Mouse (Mus musculus) neutrophil, adult 5-6 weeks (primary cell): ENCODE results near the gene Zfp740. TPM values are rescaled to one million over a fixed set of nuclear protein-coding genes. Genes with fewer than 3 reads are reported as not detected.
A peak's percentile ranks its signal among the peaks of the same experiment; 100 is the strongest.

ENCODE experiments used
- ATAC-seq: fragments of 151-379, 151-347 bp; 2 replicates; pipeline ENCODE4 v1.8.0; 2017; ENCODE audit warnings: mild to moderate bottlenecking, moderate TSS enrichment; ENCODE audit not compliant: insufficient number of reproducible peaks, poor library complexity, low FRiP score, severe bottlenecking; ENCODE audit errors: extremely low read depth
- total RNA-seq: library from RNA; stranded (forward); fragments of 200-1000 nt; gene quantifications from 2 replicates; pipeline ENCODE4 v1.2.3, GENCODE M21; 2017

The Zfp740 gene
- total RNA-seq, 1 experiment from 2014 or later: 118 TPM

- no peak for ATAC-seq
Observed at GRCm38 (mm10) chr15:102188883-102189282, 14.2 kb upstream of the Zfp740 start.

- ATAC-seq: no peak
Observed at GRCm38 (mm10) chr15:102191699-102192098, 11.3 kb upstream of the Zfp740 start.

GRCm38 (mm10) chr15:102192271-102192812, 10.7 kb upstream of the Zfp740 start:
- peak; percentile 32; the same call in 1 of the 2 replicates for ATAC-seq

DNA sequence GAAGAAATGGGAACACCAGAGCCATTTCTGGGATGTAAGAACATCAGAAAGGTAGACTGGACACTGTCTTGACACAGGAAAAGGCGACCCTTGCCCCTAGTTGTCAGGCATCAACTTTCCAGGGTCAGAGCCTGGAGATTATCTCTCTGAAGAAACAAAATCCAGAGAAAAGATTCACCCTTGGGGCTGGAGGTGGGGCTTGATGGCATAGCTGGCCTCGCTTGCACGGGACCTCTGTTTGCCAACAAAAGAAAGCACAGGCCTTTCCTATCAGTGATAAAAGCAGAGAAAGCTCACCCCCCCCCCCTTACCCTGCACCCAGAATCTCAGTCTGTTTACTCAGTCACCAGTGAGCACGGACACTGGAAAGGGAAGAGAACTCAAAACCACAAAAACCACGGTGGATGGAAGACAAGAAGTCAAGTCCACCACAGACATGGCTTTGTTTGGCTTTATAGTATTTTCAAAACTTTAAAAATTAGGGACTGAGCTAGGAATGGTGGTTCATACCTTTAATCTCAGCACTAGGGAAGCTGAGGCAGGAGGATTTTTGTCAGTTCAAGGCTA, 10.1 kb upstream of the Zfp740 start:
- ATAC-seq: no peak

DNA sequence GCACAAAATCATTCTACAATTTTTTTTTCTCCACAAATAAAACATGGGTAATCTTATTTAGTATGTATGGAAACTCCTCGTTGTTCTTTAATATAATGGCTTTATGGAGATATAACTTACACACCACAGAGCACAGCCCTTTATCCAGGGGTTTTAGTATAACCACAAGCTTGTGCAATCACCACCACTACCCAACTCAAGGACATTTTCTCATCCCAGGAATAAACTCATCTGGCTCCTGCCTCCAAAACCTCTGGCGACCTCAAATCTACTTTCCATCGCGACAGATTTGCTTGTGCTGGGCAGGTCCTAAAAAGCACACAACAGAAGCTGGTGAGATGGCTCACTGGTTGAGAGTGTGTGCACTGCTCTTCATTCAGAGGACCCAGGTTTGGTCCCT, 9.4 kb upstream of the Zfp740 start:
- ATAC-seq: no peak

DNA sequence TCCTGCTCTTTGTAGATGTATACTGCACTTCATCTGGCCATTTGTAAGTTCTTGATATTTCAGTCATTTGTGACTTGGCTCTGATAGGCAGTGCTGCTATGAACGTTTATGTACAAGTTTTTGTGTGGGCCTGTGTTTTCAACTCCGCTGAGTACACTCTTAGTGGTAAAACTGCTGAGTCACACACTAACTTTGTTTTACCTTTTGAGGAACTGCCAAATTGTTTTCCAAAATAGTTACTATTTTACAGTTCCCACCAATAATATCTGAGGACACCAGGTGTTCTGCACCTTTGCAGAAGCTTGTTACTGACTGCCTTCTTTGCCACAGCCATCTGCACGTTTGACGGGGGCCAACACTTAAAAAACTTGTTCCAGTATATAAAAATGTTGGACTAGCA, 8.6 kb upstream of the Zfp740 start:
- ATAC-seq: no peak

DNA sequence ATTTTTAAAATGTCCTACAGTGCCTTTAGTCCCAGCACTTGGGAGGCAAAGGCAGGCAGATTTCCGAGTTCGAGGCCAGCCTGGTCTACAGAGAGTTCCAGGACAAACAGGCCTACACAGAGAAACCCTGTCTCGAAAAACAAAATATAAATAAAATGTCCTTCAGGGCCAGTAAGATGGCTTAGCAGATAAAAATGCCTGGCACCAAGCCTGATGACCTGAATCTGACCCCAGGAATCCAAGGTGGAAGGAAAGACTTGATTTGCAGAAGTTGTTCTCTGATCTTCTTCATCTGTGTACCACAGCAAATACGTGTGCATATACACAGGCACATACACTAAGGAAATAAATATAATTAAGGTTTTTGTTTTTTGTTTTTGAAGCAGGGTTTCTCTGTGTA, 7.7 kb upstream of the Zfp740 start:
- no peak for ATAC-seq

DNA sequence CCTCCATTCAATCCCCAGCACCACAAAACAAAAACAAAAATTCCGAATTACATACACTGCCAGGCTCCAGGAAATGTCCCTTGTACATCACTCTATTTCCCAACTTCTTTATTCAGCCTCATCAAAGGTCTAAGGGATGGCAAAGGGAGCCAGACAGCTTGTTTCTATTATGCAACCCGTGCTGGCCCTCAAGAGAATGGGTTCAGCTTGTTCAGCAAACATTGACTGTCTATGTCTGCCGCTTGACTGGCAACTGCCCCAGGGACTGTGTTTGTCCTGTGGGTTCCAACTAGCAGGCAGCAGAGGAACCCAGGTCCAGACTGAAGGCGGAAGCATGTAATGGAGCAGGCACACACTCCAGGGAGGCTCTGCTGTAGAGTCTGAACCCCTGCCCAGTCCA, 4.2 kb upstream of the Zfp740 start:
- ATAC-seq: no peak

GRCm38 (mm10) chr15:102203835-102204381, 859 bp downstream of the Zfp740 start:
- ATAC-seq: peak; percentile 17; the same call in 1 of the 2 replicates

DNA sequence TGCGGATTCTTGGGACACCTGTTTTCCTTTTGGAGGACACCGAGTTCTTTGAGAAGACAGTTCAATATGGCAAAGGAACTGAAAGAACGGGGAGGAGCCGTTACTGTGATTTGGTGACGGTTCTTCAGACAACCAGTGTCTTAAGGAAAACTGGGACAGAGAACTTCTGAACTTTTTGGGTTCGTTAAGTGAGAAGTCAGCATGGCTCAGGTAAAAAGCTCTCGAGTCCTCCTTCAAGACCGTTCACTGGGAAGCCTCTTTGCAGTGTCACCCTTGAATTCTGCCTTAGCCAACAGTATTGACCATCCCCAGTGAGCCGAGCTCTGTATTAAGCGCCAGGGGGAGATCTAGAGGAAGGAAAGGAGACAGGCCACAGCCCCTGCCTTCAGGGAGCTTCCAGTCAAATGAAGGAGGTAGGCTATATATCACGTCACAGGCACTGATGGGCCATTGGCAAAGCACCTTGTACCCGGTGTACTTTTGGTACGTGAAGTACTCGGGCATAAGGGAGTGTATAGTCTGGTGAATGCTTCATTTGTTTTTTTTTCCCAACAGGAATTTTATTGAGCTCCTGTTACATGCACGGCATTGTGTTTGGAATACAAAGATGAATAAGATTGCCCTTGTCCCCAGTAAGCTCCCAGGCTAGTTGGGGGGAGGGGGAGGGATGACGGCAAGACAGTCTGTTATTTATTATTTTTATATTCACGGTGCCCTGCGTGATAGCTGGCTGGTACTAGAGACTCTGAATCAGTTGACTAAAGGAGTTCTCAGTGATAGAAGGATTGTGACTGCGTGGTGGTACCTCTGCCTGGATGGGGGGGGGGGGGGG, 1.8 kb downstream of the Zfp740 start, which contains the start of gene Csad:
Gene Csad (minus strand): TSS at position 51 of the 832 bp plus-strand sequence.
- no peak for ATAC-seq

DNA sequence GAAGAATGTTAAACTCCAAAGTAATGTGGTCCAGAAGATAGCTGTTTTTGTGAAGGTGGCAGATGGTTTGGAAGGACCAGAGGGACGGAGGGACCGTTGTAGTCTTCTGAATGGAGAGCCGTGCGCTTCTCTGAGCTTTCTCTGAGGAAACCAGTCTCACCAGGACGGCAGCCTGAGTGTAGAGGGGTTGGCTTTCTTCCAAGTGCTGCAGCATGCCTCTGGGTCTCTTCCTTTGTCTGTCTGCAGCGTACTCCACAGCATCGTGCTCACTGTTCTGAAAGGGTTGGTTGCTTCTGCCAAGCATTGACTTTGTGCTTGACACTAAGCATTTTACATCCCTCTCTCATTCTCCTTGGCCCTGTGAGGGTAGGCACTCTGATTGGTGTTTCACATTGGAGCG, 2.7 kb downstream of the Zfp740 start:
- no peak for ATAC-seq

DNA sequence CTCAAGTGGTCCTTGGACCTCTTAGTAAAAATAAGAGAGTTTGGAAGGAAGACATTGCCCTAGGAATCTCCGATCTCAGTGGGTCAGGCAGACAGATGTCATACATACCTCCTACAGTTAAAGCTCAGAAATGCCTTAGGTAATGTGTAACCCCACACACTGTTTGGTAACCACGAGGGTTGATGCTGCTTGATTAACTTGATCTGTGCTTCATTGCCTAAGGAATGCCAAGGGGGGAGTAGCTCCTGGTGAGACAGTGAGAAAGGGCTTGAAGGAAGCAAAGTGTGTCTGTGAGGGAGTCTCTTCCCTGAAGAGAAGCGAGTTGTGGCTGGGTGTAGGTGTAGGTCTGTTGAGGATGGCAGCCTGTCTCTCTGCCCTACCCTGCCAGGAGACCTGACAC, 4.3 kb downstream of the Zfp740 start:
- no peak for ATAC-seq

DNA sequence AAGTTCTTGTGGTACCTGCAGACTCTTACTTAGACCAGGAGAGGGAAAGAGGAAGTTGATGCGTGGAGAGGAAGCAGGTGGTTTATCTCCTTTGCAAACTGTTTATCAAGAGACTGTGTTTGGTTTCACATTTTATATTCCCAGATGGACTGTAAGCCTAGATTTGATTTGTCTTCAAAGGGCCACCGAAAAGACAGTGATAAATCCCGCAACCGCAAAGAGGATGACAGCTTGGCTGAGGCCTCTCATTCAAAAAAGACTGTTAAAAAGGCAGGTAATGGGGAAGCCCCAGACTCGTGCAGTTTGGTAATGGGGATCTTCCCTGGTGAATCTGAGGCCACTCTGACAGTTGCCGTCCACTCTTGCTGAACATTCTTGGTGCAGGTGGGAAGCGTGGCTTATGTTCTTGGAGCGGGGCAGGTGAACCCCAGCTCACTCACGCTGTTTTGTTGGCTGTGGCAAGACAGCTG, 5.1 kb downstream of the Zfp740 start:
- peak; percentile 7; the same call in 1 of the 2 replicates for ATAC-seq

DNA sequence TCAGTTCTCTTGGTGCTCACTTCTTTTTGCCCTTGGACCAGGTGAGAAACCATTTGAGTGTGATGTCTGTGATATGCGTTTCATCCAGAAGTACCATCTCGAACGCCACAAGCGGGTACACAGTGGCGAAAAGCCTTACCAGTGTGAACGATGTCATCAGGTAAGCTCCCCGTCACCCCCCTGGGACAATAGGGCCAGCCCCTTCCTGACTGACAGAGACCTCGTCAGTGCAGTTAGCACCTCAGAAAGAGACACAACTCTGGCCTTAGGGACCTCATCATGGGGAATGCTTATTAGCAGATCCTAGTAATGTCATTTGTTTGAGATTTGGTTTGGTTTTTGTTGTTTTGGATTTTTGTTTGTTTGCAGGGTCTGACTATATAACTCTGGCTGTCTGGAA, 6.1 kb downstream of the Zfp740 start:
- no peak for ATAC-seq

GRCm38 (mm10) chr15:102210816-102211215, 7.8 kb downstream of the Zfp740 start:
- ATAC-seq: no peak

DNA sequence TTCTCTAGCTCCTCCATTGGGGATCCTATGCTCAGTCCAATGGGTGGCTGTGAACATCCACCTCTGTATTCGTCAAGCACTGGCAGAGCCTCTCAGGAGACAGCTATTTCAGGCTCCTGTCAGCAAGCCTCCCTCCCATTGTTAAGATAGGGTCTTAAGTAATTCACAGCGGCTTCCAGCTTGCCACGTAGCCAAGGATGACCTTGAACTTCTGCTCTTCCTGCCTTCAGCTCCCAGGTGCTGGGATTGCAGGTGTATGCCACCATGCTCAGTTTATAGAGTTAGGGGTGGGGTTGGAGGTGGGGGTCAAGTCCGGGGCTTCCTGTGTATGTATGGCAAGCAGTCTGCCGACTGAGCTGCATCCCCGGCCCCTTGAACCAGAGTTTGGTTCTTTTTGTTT, 8.8 kb downstream of the Zfp740 start:
- no peak for ATAC-seq

GRCm38 (mm10) chr15:102214132-102214531, 11.1 kb downstream of the Zfp740 start:
- ATAC-seq: no peak

DNA sequence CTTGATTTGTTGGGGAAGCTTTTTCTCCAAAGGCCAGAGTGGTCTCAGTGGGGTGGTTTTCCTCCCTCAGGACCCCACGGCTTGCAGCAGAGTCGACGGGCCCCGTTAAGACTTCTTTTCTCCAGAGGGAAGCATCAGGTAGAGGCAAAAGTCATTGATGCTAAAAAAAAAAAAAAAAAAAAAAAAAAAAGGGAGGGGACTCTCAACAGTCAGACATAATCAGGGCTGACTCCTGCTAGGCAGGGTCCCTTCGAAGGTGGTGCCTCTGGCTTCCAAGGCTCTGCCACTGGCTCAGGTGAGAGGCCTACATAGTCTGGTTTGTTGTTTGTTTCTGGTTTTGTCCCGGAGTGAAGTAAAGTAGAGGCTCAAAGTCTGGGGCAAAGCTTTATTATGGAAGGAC, 12.6 kb downstream of the Zfp740 start:
- no peak for ATAC-seq

DNA sequence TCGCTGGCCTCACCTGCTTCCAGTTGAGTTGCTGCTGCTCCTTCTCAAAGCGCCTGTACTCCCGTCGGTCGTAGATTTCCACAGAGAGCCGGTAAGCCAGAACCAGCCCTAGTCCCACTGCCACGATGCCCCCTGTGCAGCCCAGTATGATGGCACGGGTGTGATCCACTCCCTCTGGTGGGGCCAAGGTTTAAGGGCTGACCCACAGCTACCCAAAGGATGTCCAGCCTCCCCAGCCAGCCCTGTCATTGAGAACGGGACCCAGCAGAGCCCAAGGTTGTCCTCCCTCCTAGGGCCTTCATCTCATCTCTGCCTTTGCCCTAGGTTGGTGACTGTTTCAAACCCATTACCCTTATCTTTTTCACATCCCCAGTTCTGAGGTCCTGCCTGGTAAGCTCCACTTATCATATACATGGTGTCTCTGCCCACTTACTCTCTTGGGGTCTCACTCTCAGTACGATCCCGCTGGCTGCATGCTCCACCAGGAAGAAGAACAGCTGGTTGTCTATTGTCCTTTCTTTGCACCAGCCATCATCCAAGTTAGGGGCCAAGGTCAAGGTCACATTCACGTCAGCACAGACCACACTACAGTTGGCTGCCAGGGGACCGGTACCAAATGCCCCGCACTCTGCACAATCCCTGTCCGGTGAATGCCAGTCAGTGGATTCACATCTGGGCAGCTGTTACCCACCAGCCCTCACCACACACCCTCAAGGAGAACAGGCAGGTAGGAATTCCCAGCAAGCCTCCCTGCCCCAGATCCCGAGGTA, 13.6 kb downstream of the Zfp740 start:
- ATAC-seq: no peak
